Mouse (Mus musculus) layer of hippocampus, adult 8-10 months (tissue): Measurements from ENCODE around the gene Gstt4. TPM values are rescaled to one million over a fixed set of nuclear protein-coding genes. Genes with fewer than 3 reads are reported as not detected.
"Not testable (repeated sequence)": the region's sequence is repeated elsewhere in the genome, so short reads cannot be mapped to it uniquely, and the experiment has no call there.

Experiments used
- DNase-seq, 2 experiments: peaks; one replicate each; pipeline ENCODE4 v3.0.0; 2022; ENCODE audit warnings: low spot score in 2 of 2
- total RNA-seq, 4 experiments: library from RNA; stranded (reverse); gene quantifications; 2 replicates each; pipeline ENCODE4 v1.2.4; 2022

The Gstt4 gene
- under 1 TPM in 1 of 4 experiments, not detected in 3; 0.35 TPM for total RNA-seq

DNA sequence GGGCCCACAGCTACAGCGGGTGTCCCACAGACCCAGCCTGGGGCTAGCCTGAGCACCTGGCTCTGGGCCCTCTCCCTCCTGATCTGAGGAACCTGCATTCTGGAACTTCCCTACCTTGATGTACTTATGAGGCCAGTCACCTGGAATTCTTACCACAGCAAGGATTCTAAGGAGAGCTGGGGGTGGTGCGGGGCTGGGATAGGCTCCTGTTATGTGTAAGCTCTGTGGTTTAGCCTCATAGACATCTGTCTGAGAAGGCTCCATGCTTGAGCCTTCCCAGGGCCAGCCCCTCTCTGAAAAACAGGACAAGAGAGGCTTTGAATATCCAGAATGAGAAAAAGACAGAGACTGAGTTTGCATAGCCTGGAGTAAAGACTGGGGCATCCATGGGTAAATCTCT, at the start of gene Gstt4:
Gene Gstt4, minus strand, starts transcription at position 101 of the 400 bp plus-strand sequence.
- DNase-seq: no peak

DNA sequence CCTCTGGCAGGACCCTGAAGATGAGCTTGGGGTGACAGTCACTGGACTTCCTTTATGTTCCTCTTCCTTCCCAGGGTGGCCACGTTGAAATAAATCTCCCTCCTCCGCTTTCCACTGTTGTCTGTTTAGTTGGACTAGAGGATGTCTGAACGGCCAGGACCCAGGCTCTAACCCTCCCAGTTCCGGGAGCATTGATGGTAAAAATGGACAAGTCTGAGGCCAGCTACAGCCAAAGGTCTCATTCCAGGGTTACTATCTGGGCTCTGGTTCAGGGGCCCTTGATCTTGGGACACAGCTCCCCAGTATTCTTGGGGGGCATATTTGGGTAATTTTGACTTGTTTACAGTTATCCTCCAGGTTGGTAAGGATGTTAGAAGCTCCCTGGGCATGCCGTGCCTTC, 39.2 kb upstream of the Gstt4 start:
- no peak for DNase-seq

DNA sequence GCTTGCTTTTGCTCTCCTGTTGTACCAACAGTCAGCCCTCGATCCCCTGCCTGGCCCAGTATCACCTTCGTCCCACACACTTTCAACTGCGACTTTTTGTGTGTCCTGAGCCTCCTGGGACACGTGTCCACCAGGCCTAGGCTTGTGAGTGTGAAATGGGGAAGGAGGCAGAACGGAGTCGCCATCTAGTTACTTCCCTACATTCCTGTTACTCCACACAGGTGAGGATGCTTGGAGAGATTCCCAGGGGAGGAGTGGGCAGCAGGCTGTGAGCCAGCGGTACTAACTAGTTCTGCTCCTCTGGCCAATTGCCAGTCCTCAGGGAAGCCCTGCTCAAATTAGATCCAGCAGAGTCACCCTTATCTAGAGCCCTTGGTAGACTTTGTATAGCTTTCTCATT, 38.4 kb upstream of the Gstt4 start:
- DNase-seq: no peak

DNA sequence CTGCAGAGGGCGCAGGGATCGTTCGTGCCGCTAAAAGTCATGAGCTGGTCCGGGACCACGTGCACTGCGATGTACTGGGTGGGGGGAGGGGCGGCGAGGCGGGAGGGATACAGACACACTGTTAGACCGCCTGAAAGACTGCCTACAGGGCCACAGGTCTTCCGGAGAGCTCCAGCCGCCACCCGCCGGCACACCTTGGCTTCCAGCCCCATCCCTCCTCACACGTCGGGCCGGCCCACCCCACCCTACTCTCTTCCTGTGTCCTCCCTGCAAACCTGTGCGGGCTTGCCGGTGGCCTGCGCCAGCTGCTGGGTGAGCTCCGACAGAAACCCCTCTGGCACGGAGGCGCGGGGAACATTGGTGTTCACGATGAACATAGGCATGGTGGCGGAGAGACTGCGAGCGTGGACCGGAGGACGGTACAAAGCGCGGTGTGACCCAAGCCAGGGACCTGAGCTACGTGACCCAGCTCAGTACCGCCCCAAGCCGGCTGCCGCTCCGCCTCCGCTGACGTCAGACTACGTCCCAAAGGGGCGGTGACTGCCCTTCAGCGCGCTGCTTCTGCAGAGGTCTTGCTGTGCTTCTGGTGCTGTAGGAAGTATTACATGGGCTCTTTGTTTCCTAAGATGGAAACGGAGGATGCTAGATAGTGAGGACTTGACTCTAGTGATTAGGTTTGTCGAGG, 37.6 kb upstream of the Gstt4 start, which contains the start of gene Mif:
Gene Mif, minus strand, starts transcription at position 455 of the 685 bp plus-strand sequence.
- DNase-seq: peak; percentile 74 to 84

DNA sequence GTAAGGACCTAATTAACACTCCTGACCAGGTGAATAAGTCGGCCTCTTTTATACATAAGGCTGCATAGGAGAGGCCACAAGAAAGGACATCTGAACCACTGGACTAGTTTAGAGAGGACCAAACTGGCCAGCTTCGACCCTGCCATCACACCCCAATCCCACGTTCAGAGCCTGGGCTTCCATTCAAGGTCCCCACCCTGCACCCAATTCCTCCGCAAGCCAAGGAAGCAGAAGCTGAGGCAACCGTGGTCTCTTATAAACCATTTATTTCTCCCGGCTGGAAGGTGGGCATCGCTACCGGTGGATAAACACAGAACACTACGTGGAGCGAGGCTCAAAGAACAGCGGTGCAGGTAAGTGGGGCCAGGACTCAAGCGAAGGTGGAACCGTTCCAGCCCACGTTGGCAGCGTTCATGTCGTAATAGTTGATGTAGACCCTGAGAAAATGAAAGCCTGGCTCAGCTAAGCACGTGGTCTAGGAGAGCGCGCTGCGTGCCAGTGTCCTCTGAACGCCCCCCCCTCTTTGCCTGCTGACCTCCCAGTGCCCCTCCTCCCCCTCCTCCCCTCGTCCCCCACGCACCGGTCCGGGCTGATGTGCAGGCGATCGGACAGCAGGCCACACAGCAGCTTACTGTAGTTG, 36.9 kb upstream of the Gstt4 start:
- peak in 1 of 2 experiments; percentile 48 for DNase-seq

DNA sequence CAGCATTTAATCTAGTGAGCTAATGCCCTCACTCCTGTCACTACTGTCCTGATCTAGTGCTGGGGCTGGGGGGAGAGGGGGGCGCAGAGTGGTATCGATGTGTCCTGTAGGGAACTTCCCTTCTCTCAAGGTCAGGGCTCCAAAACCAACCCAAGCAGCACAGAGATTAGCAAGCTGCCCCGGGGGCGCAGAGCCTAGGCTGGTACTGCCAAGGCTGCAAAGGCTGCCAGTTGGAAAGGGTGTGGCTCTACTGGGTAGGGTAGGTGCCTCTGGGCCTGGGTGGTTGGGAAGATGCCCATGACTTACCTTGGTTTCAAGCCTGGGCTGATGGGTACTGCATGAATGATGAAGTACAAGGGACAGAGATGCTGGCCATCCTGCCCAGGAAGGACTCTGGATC, 35.3 kb upstream of the Gstt4 start:
- DNase-seq: no peak

DNA sequence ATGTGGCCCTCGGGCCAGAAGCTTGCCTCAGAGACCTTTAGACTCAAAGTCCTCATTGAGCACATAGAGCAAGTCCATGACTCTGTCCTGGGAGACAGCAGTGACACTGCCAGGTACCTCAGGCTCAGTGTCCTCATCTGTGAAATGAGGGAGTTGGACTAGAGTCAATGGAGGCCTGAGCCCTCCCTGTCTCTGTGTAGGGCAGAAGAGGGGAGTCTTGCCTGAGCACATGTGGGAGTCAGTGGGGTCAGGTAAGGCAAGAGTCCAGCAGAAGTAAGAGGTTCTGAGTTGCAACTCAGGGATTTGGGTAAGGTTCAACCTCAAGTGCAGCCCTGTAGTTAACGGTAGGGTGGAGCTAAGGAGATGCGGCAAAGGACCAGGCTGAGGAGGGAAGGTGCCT, 34.6 kb upstream of the Gstt4 start:
- no peak for DNase-seq

DNA sequence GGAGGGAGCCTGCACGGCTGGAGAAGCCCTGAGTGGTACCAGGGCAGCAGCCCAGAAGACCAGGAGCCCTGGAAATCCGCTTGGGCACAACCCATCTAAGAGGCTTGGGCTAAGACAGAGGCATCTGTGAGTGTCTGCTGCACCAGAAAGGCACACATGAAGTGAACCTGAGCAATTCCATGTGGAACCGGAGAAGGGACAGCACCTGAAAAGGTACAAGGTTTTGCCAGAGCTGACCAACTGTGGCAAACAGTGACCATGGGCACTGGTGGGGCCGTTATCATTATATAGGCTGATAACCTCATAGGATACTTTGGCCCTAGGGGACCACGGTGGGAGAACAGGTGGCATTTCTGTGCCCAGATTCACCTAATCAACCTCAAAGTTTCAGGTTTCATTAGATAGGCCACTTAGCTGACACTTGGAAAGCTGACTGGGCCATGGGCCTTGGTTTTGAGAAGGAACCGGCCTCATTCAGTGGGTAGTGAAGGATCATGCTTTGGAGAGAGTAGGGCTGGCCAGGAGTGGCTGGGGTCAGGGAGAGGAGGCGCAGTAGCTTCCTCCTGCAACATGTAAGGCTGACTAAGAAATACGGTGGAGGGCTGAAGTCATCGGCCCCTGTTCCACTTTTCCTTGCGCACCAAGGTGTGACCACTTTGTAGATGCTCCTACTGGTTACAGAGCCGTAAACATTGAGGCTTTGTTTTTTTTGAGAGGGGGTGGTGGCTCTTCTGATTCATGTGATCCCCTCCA, 34.0 kb upstream of the Gstt4 start:
- DNase-seq: no peak

DNA sequence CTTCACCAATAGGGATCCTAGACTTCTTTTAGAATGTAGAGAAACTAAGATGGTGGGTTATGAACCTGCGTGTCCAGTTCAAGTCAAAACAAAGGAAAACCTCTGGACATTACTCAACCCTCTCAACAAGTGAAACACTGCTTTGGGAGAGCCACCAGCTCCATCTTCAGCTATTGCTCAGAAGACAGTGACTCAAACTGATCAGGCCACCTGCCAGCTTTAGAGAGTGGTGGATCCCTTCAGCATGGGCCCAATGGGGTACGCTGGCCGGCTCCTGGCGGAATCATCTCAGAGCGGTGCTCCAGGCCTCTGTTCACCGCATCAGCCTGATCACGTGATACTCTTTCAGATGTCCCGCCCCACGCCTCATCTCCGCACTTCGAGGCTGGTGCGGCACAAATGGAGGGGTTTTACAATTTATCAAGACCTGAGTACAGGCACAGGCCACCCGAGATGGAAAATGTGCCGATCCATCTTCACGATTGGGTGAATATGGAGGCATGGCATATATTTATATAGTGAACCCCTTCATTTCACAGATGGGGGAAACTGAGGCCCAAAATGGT, 33.2 kb upstream of the Gstt4 start:
- peak in 1 of 2 experiments; percentile 9 for DNase-seq

DNA sequence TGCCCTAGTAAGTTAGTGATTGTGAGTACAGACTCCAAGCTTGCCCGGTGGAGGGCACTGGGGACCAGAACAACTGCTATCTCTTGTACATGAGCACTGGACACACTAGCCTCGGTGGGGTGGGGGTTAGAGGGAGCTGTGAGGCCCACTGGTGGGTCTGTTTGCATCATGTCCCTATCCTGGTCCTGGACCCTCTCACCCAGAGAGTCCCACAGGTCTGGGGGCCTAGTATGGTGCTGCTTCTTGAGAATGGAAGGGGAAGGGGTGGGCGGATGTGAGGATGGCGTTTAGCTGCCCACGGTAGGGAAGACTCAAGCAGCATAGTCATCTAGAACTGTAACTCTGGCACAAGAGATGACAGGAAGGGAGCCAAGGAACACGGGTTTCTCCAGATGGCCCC, 32.4 kb upstream of the Gstt4 start:
- DNase-seq: no peak

DNA sequence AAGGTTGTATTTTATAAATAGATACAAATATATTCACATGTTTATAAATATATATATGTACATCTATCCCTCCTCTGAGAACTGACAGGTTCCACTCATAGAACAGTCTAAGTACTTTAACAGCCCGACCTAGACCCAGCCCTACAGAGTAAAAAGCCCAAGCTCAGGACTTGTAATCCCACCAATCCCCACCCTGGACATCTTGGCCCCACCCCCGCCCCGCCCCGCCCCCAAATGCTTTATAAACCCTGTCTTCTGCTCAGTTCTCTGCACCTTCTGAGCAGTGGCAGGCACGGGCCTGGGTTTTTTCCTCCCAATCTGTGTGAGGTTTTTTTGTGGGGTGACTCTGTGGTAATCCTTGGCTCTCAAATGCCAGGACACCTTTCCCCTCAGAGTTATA, 31.8 kb upstream of the Gstt4 start:
- DNase-seq: no peak

DNA sequence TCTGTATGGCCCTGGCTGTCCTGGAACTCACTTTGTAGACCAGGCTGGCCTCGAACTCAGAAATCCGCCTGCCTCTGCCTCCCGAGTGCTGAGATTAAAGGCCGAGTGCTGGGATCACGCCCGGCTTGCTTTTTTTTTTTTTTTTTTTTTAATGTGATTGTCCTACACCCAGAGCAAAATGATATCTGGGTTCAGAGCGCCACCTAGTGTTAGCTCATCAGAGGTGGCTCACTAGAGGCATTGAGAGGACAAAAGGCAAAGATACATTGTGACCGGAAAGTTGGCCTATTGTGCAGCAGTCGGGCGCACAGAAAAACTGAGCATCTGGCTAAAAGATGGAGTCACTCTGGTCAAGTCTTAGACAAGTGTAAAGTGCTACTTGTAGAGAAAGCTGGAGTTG, 31.1 kb upstream of the Gstt4 start:
- peak; percentile 62 to 89 for DNase-seq

DNA sequence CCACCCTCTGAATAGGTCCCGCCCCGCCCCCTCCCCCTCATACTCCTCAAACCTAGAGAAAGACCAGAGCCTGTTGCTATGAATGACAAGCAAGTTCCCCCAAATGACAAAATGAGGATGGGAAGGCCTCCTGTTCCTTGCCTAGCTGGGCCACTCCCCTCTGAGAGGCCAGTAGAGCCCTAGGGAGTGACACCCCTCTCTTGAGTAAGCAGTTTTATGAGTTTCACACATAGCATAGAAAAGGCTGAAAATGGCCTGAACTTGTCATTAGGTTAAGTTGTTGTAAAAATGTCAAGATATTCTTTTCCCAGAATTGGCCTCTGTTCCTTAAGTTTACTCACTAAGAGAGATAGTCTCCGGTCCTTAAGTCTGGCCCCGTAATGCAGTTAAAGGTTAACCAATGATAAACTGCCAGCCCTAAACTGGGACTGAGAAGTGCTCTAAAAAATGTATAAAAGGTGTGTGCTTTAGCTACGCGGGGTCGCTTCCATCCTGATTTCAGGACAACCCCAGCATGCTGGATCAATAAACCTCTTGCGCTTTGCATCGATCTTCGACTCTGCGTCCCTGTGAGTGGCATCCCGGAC, 30.3 kb upstream of the Gstt4 start:
- no peak for DNase-seq

DNA sequence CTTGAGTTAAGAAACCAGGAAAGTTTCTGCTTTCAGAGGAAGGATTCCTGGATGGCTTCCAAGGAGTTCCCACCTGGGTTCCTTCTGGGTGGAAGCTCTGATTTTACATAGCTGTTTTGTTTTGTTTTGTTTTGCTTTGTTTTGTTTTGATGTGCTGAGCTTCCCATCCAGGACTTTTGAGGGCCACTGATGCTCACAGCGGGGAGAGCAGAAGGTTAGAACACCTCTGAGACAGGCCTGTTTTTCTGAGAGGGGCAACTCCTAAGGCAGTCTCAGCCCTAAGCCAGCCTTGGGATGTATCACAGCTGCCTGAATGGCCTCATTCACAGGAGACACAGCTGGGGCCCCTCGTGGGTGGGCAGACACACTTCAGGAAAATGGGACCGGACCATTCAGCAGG, 29.3 kb upstream of the Gstt4 start:
- DNase-seq: no peak

DNA sequence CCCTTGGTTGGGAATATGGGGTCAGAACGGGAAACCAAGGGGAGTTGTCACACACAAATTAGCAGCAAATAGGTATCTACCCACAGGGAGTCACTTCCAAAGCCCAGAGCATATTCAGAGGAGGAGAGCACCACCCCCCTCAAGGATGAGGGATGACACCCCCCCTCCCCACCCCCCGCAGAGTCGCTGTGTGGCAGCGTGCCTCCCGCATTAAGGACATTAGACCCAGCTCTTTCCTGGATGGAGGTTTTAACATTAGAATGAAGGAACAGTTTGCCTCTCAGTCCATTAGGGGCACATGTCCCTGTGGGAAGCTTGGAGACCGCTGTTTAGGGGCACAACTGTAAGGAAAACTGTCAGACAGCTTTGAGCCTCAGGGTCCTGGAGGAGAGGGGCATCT, 28.7 kb upstream of the Gstt4 start:
- DNase-seq: no peak

DNA sequence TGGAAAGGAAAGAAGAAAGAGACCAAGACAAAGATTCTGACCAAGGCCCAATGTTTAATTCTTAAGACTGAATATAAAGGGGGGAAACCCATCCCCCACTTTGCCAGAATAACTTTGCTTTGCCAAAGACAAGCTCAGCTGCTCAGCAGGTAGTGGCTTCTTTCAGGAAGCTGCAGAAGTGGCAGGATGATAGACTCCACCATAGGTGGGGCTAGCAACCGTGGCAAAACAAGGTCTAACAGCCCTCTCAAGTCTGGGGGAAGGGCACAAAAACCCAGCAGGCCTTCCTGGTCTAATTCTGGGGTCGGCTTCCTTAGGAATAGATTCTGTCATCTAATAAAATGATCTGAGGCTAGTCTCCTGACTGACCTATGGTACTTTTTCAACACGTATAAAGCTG, 26.0 kb upstream of the Gstt4 start:
- DNase-seq: no peak

DNA sequence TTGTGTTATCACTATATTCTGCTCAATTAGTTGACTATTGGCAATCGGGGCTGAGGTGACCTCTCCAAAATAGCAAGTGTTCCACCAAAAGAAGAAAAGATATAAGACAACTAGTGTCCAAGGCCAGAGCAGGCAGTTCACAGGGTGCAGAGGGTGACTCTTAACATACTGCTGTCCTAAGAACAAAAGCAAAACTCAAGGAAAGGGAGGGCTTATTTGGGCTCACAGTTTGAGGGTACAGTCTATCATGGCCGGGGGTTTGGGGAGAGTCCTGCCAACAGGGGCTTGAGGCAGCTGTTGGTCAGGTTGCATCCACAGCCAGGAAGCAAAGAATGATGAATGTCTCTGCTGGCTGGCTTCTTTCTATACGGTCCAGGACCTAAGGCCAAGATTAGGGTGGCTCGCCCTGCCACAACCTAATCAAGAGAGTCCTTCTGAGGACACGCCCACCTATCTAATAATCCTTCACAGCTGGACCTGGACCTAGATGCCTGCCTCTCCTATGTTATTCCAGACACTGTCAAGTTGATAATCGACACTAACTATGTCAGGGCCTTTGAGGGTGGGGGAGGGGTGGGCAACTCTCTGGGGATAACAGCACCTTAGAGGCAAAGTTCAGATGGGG, 23.1 kb upstream of the Gstt4 start:
- DNase-seq: no peak

DNA sequence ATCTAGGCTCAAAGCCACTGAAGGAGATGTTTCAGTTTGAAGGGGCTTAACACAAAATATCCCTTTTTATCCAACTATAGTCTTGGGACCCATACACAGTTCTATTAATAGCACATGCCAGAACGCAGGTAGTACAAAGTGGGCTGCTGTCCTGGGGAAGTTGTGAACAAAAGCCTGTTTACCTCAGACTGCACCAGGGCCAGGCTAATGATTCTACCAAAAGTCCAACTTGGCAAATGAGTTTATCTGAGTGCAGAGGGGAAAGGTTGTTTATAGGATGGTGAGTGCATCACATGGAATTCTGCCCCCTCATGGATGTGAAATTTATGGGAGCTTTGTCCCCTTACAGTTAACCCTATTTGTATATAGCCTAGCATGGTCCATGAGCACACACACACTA, 22.5 kb upstream of the Gstt4 start:
- DNase-seq: no peak

DNA sequence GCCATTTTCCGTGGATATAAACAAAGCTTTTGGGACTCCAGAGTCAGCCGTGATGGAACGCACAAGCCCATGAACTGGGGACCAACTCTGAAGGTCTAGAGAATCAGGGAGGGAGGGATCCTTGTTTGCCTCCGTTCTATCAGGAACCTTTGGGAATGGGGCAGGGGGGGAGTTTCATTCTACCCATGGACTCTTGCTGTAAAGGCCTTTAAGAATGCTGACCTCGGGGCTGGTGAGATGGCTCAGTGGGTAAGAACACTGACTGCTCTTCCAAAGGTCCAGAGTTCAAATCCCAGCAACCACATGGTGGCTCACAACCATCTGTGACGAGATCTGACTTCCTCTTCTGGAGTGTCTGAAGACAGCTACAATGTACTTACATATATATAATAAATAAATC, 21.6 kb upstream of the Gstt4 start:
- not testable (repeated sequence) for DNase-seq

DNA sequence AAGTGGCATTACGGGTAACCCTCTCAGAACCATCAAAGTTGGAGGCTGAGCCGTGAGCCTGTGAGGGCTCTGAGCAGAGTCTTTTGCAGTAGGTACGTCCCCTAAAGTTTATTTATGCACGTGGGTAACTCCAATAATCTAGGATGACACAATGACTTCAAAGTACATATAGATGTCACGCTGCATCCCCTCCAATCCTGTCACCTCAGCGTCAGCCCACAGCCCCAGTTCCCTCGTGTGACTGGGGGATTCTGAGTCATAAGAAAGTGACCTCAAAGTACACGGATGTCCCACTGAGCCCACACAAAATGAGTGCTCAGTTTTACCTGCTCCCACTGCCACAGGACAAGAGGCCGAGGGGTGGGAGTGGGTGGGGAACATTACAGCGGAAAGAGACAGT, 16.7 kb upstream of the Gstt4 start:
- DNase-seq: no peak

DNA sequence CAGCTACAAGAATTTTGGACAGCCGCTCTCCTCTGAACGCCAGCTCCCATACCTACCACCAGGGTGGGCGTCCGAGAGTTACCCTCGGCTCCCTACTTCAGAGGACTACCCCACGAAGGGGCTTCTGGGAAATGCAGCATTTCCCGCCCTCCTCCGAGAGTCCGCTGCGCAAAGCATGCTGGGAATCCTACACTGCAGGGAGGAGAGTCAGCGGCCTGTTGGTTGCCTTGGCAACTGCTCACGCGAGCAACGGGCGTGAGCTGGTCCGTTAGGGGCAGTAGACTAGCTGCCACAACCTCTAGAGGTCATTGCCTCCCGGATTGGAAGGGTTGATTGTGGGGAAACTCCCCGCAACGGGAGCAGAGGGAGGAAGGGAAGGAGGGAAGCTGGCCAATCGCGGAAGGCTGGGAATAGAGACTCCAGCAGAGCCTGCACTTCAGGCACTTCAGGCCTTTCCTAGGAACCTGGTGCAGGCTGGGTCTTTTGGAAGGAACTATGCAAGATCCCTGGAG, 15.0 kb upstream of the Gstt4 start, which contains the start of gene Gstt2:
Gene Gstt2, minus strand, starts transcription at position 177 of the 512 bp plus-strand sequence.
- peak; percentile 90 to 91 for DNase-seq
